Mouse (Mus musculus): ENCODE data around the gene B3gnt8.

DNA sequence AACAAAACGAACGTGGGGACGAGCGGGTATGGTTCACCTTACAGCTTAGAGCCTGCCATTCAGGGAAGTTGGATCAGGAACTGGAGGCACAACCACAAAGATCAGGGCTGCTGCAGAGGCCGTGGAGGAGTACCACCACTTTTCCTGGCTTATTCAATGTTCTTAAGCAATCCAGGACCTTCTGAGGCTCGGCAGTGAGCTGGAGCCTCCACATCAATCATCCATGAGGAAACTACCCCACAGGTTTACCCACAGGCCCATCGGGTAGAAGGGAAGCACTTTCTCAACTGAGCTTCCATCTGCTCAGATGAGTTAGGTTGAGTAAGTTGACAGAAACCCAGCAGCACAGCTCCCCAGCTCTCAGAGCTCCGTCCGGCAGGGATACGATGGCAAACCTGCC, 47.0 kb upstream of the B3gnt8 start:
- TF ChIP-seq CTCF (IDR thresholded peaks at IDR 0.05; ENCODE audit: extremely low read depth, insufficient read length, insufficient replicate concordance, low read depth, low read length) (no peak), POLR2A (IDR thresholded peaks at IDR 0.05; ENCODE audit: low read depth, low read length) (no peak)

Data from small intestine, adult 2 months (tissue).